Mouse (Mus musculus) cerebellum, adult 9-11 months (tissue): ENCODE data around the gene Cd86.

Source experiments
- DNase-seq: peaks from one replicate; pipeline ENCODE4 v3.0.0; 2022

The Cd86 gene

GRCm38 (mm10) chr16:36596671-36597410 is 69.0 kb downstream of the Cd86 start:
- DNase-seq, result no peak

- DNase-seq, result no peak
Measured at GRCm38 (mm10) chr16:36589898-36590297, 76.0 kb downstream of the Cd86 start.

GRCm38 (mm10) chr16:36587971-36588370 is 77.9 kb downstream of the Cd86 start:
- no peak for DNase-seq

DNA sequence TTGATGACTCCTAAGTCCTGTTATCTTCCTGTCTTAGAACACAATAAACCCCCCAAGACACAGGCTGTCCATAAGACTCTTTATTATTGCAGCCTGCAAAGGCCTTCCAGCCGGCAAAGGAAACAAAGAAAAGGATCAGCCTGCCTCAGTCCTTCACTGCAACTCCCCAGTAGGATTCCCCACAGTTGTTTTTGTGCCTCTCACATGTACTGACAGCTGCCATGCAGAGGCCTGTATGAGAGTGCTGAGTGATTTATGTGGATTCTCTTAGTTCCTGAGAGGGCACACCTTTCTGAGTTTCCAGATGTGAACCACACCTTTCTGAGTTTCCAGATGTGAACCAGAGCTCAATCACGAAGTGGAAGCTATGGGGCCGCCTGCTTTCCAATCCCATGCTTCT is 83.8 kb downstream of the Cd86 start:
- no peak for DNase-seq

GRCm38 (mm10) chr16:36571942-36572341 is 93.9 kb downstream of the Cd86 start:
- no peak for DNase-seq

DNA sequence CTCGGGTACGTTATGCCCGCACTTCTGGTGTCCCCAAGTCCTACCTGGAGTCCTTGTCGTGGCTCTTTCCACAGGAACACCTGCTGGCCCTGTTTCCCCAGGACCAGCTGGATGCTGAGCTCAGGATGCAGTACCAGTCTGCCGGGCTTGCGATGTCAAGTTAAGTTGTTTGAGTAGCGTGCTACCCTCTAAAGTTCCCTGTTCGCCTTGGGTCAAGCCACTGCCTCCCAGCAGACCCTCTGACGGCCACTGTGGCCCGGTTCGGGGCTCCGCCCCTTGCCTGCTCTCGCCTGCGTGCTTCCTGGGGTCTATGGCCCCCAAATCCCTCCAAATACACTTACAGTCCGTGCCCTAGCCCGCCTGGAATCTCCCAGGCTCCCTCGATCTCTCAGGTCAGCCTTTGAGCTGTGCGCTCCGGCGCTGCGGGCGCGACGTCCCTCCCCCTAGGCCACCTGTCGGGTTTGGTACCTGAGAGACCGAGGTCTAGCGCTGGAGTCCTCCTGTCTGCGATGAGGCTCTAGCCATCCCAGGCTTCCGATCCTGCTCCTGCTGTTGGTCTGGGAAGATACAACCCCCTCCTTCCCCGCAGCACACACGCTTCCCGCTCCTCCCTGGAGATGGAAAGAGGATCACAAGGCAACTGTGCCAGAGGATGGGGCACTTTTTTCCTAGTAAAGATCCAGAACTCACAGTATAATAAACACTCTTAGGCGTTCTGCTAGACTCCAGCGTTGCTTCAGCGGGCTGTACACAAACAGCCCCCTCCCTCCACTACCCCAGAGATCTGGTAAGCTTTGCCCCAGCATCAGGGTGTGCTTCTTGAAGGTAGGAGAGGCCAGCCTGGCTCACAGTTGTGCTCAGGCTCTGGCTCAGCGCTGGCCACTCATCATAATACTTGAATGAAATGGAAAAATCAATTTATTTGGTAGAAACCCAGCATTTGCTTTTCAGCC is 104.2 kb downstream of the Cd86 start, which contains the start of gene Casr:
Casr (minus strand) TSS at position 756 of the 953 bp plus-strand sequence.
- DNase-seq, result no peak

- DNase-seq, result no peak
Measured at GRCm38 (mm10) chr16:36559573-36559972, 106.3 kb downstream of the Cd86 start.

- DNase-seq, result no peak
Measured at GRCm38 (mm10) chr16:36555672-36556165, 110.2 kb downstream of the Cd86 start.
